Mouse (Mus musculus): ENCODE results near the gene Atp6v1c2. TPM values are rescaled to one million over a fixed set of nuclear protein-coding genes. Genes with fewer than 3 reads are reported as not detected.
A peak's percentile ranks its signal among the peaks of the same experiment; 100 is the strongest.

Atp6v1c2 gene
- polyA plus RNA-seq, 1 experiment from 2014 or later, result not detected

DNA sequence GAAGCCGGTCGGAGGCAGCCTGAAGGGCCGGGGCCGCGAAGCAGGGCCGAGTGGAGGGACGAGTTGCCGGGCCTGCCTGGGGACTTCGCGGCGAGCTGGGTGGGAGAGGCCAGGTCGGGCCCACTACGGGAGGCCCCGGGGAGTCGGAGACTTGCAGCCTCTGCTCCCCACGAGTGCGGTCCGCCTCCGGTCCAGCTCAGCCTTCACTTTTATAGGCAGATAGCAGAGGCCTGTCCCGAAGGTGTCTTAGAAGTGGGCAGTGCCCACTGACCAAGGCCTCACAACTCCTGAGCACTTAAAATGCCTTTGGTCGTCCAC is 62.5 kb downstream of the Atp6v1c2 start:
- peak overlapping the region; percentile 57; the same call in 1 of the 2 replicates for H3K27ac ChIP-seq (ENCODE audit: low read depth, low read length)
- TF ChIP-seq CTCF (IDR thresholded peaks at IDR 0.05; ENCODE audit: low read depth), result no peak
- 0% methylated on average over 21 of the region's 21 CpGs for WGBS
- no peaks in the 10 kb centered on the region for H3K9me3 ChIP-seq (ENCODE audit: control insufficient read depth)
- no peaks in the 10 kb centered on the region for H3K27me3 ChIP-seq (replicated peaks; ENCODE audit: control insufficient read depth, insufficient read depth, low read length)
- peak overlapping the region; percentile 73 for H3K4me3 ChIP-seq (ENCODE audit: low read depth, low read length)
- peak overlapping the region; percentile 58 for H3K9ac ChIP-seq (ENCODE audit: low read depth, low read length)
- no peaks in the 10 kb centered on the region for H3K4me1 ChIP-seq (replicated peaks; ENCODE audit: control insufficient read depth, insufficient read depth, low read length)
- H3K36me3 ChIP-seq (ENCODE audit: control insufficient read depth, insufficient read depth), result peaks cover 15% of the 10 kb centered on the region; the same call in 1 of the 2 replicates
- ATAC-seq, result peak; percentile 79
- H3K4me2 ChIP-seq (replicated peaks; ENCODE audit: low read depth), result peak overlapping the region; percentile 71

DNA sequence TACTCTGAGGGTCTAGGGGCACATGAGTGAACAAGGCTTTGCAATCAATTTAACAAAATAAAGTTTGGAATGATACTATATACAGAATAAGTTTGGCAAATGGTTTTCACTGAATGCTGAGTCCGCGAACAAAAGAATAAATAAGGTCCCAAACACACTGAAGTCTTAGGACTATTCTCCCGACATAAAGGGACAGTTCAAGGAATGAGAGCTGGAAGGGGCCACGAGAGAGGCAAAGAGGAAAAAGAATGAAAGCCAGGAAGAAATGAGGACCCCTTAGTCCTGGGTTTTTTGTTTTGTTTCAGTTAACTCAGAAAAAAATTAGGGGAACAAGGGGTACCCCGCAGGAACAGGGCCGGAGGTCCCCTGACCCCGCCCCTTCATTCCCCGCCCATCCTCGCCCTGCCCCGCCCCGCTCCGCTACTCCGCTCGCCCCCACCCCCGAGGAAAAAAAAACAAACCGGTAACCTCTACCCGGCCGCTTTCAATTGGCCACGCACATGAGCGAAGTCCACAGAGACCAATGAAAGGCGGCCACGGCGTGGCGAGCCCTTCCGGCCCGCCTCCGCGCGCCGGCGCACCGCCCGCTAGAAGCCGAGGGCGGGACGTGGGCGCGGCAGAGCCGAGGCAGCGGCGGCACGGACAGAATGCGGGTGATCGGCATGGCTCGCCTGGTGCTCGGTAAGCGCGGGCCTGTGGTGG is 63.0 kb downstream of the Atp6v1c2 start, which contains the start of gene Pdia6:
Gene Pdia6, plus strand, starts transcription at position 575 of the 702 bp plus-strand sequence.
- Histone ChIP-seq H3K36me3 (ENCODE audit: control insufficient read depth, insufficient read depth) (peaks cover 10% of the 10 kb centered on the region; the same call in 1 of the 2 replicates), H3K9ac (ENCODE audit: low read depth, low read length) (peak within 1 kb of the TSS; percentile 58), H3K27ac (ENCODE audit: low read depth, low read length) (peak within 1 kb of the TSS; percentile 57; the same call in 1 of the 2 replicates), H3K4me3 (ENCODE audit: low read depth, low read length) (peak within 1 kb of the TSS; percentile 73), H3K4me1 (replicated peaks; ENCODE audit: control insufficient read depth, insufficient read depth, low read length) (no peaks in the 10 kb centered on the region), H3K9me3 (ENCODE audit: control insufficient read depth) (no peaks in the 10 kb centered on the region), H3K4me2 (replicated peaks; ENCODE audit: low read depth) (peak within 1 kb of the TSS; percentile 71), H3K27me3 (replicated peaks; ENCODE audit: control insufficient read depth, insufficient read depth, low read length) (no peaks in the 10 kb centered on the region)
- WGBS, result under 1% methylated on average over 47 of the region's 48 CpGs
- peak; percentile 100 for ATAC-seq
- no peak for TF ChIP-seq CTCF (IDR thresholded peaks at IDR 0.05; ENCODE audit: low read depth)

DNA sequence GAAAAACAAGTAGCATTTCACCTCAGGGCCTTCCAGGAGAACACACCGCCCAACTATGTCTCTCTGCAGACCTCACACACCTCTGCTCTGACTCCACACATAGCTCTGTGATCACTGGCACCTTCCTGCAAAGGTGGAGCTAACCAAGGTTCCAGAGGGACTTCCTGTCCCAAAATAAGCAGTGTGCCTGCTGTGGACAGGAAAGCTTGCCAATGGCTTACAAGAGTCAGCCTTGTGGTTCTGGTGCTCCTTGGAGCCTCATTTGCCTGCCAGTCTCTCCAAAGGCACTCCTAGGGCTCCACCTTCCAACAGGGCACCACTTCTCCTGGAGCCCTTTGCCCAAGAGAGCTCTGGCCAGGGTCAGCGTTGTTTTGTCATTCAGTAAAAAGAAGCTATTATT is 64.3 kb downstream of the Atp6v1c2 start:
- Histone ChIP-seq H3K9ac (ENCODE audit: low read depth, low read length) (no peak overlapping the region), H3K4me1 (replicated peaks; ENCODE audit: control insufficient read depth, insufficient read depth, low read length) (no peaks in the 10 kb centered on the region), H3K9me3 (ENCODE audit: control insufficient read depth) (no peaks in the 10 kb centered on the region), H3K36me3 (ENCODE audit: control insufficient read depth, insufficient read depth) (no peaks in the 10 kb centered on the region), H3K4me2 (replicated peaks; ENCODE audit: low read depth) (no peak overlapping the region), H3K4me3 (ENCODE audit: low read depth, low read length) (no peak overlapping the region), H3K27me3 (replicated peaks; ENCODE audit: control insufficient read depth, insufficient read depth, low read length) (no peaks in the 10 kb centered on the region), H3K27ac (ENCODE audit: low read depth, low read length) (no peak overlapping the region)
- WGBS, result 88% methylated on average over 2 of the region's 2 CpGs
- ATAC-seq, result no peak
- no peak for TF ChIP-seq CTCF (IDR thresholded peaks at IDR 0.05; ENCODE audit: low read depth)

DNA sequence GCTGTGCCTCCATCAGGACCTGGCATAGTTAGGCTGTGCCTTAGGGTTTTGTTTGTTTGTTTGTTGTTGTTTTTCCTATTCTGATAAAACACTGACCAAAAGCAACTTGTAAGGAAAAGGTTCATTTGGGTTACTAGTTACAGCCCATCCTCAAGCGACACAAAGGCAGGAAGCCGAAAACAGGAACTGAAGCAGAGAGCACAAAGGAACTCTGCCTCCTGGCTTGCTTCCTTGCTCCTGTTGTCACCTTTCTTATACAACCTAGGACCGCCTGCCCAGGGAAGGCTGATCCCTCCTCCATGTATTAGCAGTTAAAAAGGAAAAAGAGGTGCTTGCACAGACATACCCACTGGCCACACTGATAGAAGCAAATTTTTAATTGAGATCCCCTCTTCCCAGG is 65.3 kb downstream of the Atp6v1c2 start:
- Histone ChIP-seq H3K4me1 (replicated peaks; ENCODE audit: control insufficient read depth, insufficient read depth, low read length) (no peaks in the 10 kb centered on the region), H3K9ac (ENCODE audit: low read depth, low read length) (no peak overlapping the region)
- WGBS, result 79% methylated on average over 3 of the region's 3 CpGs

DNA sequence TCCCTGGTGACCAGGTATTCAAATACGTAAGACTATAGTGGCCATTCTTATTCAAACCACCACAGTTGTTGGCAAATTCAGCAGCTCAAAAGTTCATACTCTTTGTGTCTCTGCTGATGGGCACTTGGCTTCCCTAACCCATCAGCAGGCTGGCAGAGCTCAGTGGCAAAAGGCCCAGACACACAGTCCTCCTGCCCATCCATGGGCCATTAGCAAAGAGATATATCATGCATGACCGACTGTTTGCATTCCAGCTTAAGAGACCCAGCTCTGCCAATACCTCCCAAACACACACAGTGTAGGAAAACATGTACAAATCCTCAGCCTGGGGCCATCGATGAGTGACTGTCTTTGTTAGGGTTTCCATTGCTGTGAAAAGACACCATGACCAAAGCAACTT is 68.2 kb downstream of the Atp6v1c2 start:
- Histone ChIP-seq H3K4me3 (ENCODE audit: low read depth, low read length) (no peak overlapping the region), H3K27ac (ENCODE audit: low read depth, low read length) (no peak overlapping the region), H3K4me1 (replicated peaks; ENCODE audit: control insufficient read depth, insufficient read depth, low read length) (no peaks in the 10 kb centered on the region), H3K4me2 (replicated peaks; ENCODE audit: low read depth) (no peak overlapping the region), H3K27me3 (replicated peaks; ENCODE audit: control insufficient read depth, insufficient read depth, low read length) (no peaks in the 10 kb centered on the region), H3K9ac (ENCODE audit: low read depth, low read length) (no peak overlapping the region), H3K9me3 (ENCODE audit: control insufficient read depth) (no peaks in the 10 kb centered on the region), H3K36me3 (ENCODE audit: control insufficient read depth, insufficient read depth) (no peaks in the 10 kb centered on the region)
- TF ChIP-seq CTCF (IDR thresholded peaks at IDR 0.05; ENCODE audit: low read depth), result no peak
- ATAC-seq, result no peak
- WGBS, result 87% methylated on average over 3 of the region's 3 CpGs

More for the DNA sequence above, 65.3 kb downstream of the Atp6v1c2 start:
- no peaks in the 10 kb centered on the region for H3K27me3 ChIP-seq (replicated peaks; ENCODE audit: control insufficient read depth, insufficient read depth, low read length)
- H3K36me3 ChIP-seq (ENCODE audit: control insufficient read depth, insufficient read depth), result no peaks in the 10 kb centered on the region
- H3K9me3 ChIP-seq (ENCODE audit: control insufficient read depth), result no peaks in the 10 kb centered on the region
- H3K27ac ChIP-seq (ENCODE audit: low read depth, low read length), result no peak overlapping the region
- H3K4me2 ChIP-seq (replicated peaks; ENCODE audit: low read depth), result no peak overlapping the region
- TF ChIP-seq CTCF (IDR thresholded peaks at IDR 0.05; ENCODE audit: low read depth), result no peak
- H3K4me3 ChIP-seq (ENCODE audit: low read depth, low read length), result no peak overlapping the region
- no peak for ATAC-seq

DNA sequence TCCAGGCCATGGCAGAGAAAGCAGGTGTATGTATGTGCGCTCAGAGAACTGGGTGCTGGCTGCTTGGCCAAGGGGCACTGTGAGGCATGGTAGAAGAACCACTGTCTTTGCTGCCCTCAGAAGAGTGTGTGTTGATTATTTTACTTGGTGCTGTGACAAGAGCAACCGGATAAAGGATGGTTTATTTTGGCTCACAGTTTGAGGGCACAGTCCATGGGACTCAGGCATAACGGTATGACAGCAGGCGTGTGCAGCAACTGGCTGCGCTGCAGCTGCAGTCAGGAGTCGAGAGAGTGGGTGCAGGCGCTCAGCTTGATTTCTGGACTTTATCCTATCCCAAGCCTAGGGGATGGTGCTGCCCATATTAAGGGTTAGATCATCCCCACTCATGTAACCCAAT is 70.7 kb downstream of the Atp6v1c2 start:
- no peak for ATAC-seq
- no peaks in the 10 kb centered on the region for H3K27me3 ChIP-seq (replicated peaks; ENCODE audit: control insufficient read depth, insufficient read depth, low read length)
- no peaks in the 10 kb centered on the region for H3K9me3 ChIP-seq (ENCODE audit: control insufficient read depth)
- TF ChIP-seq CTCF (IDR thresholded peaks at IDR 0.05; ENCODE audit: low read depth), result no peak
- no peaks in the 10 kb centered on the region for H3K36me3 ChIP-seq (ENCODE audit: control insufficient read depth, insufficient read depth)
- WGBS, result 81% methylated on average over 7 of the region's 7 CpGs
- H3K9ac ChIP-seq (ENCODE audit: low read depth, low read length), result no peak overlapping the region
- no peak overlapping the region for H3K4me3 ChIP-seq (ENCODE audit: low read depth, low read length)
- H3K4me2 ChIP-seq (replicated peaks; ENCODE audit: low read depth), result no peak overlapping the region
- no peak overlapping the region for H3K27ac ChIP-seq (ENCODE audit: low read depth, low read length)
- H3K4me1 ChIP-seq (replicated peaks; ENCODE audit: control insufficient read depth, insufficient read depth, low read length), result no peaks in the 10 kb centered on the region

Measured in intestine, postnatal 0 days (tissue).